Mouse (Mus musculus) erythroblast, adult 5-6 weeks (primary cell): ENCODE data around the gene Vgll4. TPM values are rescaled to one million over a fixed set of nuclear protein-coding genes. Genes with fewer than 3 reads are reported as not detected.

Source experiments
- ATAC-seq: replicated peaks from 2 replicates; pipeline ENCODE4 v1.8.0; 2016; ENCODE audit warnings: moderate number of reproducible peaks, mild to moderate bottlenecking, moderate TSS enrichment, inconsistent platforms; ENCODE audit not compliant: poor library complexity, low FRiP score, severe bottlenecking
- total RNA-seq, 2 experiments: library from RNA; stranded (forward) in 1 of 2; stranded (reverse) in 1 of 2; fragments of 150-400 nt in 1 of 2; fragments of 200-764, 138-1000 nt in 1 of 2; gene quantifications; 2 replicates each; pipeline versions ENCODE4 v1.2.3 to v1.2.4; 2015 to 2017; ENCODE audit warnings: low replicate concordance in 2 of 2

Vgll4 gene
- total RNA-seq, 2 experiments from 2014 or later, result 5.0 to 6.5 TPM

DNA sequence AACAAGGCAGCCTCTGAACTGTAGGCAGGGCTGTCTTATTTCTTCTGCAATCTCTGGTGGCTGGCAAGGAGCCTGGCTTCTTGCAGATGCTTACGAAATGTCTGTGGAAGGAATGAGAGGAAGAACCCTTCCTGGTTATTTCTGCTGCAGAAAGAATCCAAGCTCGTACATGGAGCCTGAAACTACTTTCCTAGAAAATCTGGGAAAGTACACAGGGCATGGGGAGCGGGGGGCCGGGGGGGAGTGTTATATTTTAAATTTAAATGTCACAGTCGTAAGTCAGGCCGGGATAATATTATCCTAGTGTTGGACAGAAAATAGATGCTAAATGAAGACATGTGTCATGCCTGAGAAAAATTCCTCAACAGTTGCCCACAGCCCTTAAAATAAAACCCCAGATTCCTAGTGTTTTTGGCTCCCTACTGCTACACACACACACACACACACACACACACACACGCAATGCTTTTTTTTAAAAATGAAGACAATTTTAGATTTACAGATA is 7.2 kb upstream of the Vgll4 start:
- no peak for ATAC-seq

DNA sequence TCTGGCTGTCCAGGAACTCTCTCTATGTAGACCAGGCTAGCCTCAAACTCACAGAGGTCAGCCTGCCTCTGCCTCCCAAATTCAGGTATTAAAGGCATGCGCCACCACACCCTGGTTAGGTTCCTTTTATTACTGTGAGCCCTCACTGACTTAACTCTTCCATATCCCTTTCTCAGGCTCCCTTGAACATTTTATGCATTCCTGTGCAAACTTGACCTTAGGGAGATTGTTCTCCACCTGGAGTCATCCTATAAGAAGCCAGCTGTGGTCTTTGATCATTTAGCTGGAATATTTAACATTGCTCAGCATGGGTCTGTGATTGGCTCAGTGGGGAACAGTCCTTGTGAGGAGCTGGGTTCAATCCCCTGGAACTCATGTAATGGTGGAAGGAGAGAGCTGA is 4.5 kb upstream of the Vgll4 start:
- no peak for ATAC-seq

DNA sequence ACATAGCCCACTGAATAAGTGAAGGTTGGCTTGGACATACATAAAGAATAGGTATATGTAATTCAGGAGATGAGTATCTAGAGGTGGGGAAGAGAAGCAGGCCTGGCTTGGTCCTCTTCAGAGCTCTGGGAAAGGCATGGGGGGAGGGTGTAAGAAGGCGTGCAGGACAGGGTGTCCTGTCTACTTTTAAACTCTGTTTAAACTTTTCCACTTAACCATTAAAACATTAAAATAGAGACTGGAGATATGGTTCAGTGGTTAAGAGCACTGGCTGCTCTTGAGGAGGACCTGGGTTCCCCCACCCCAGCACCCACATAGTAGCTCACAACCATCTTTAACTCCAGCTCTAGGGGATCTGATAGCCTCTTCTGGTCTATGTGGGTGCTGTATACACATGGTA is 3.2 kb upstream of the Vgll4 start:
- no peak for ATAC-seq

DNA sequence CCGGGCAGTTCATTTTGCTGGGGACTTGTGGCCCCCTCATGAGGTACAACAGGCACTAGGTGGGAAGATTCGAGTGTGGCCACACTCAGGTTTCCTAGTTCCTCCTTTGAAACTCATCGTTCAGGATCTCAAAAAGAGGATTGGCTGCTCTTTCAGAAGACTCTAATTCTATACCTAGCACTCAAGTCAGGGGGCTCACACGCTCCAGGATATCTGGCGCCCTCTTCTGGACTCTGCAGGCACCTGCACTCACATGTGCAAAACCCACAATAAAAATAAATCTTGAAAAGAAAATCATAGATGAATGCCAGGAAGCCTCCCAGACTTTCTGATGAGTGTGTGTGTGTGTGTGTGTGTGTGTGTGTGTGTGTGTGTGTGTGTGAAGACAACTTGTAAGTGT is 1.1 kb upstream of the Vgll4 start:
- ATAC-seq, result no peak

GRCm38 (mm10) chr6:114970386-114970785 is 592 bp upstream of the Vgll4 start:
- ATAC-seq, result no peak

- ATAC-seq, result no peak
These were observed 1.2 kb downstream of the Vgll4 start for GRCm38 (mm10) chr6:114968361-114969212.

GRCm38 (mm10) chr6:114967623-114968022 is 2.2 kb downstream of the Vgll4 start:
- no peak for ATAC-seq

- no peak for ATAC-seq
These were observed 3.2 kb downstream of the Vgll4 start for GRCm38 (mm10) chr6:114966396-114967154.

- ATAC-seq, result no peak
These were observed 4.0 kb downstream of the Vgll4 start for GRCm38 (mm10) chr6:114965802-114966201.

- ATAC-seq, result no peak
These were observed 4.4 kb downstream of the Vgll4 start for GRCm38 (mm10) chr6:114965396-114965795.

- no peak for ATAC-seq
These were observed 5.6 kb downstream of the Vgll4 start for GRCm38 (mm10) chr6:114964235-114964634.

DNA sequence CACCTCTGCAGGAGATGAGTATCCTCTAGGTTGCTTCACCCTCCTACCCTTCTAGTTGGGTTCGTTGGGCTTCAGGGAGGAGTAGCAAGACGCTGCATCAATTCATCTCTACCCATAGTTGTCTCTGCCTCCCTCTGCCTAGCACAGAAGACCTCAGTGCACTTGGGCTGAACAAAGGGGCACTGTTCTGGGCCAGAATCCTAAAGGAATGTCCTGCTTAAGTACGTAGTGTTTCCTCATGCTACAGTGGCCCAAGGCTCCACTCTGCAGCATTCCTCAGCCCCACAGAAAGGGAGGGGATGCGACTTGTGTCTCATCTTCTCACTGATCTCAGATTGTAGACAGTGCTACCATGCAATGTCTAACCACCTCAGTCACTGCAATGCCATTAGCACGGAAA is 6.2 kb downstream of the Vgll4 start:
- ATAC-seq, result no peak

DNA sequence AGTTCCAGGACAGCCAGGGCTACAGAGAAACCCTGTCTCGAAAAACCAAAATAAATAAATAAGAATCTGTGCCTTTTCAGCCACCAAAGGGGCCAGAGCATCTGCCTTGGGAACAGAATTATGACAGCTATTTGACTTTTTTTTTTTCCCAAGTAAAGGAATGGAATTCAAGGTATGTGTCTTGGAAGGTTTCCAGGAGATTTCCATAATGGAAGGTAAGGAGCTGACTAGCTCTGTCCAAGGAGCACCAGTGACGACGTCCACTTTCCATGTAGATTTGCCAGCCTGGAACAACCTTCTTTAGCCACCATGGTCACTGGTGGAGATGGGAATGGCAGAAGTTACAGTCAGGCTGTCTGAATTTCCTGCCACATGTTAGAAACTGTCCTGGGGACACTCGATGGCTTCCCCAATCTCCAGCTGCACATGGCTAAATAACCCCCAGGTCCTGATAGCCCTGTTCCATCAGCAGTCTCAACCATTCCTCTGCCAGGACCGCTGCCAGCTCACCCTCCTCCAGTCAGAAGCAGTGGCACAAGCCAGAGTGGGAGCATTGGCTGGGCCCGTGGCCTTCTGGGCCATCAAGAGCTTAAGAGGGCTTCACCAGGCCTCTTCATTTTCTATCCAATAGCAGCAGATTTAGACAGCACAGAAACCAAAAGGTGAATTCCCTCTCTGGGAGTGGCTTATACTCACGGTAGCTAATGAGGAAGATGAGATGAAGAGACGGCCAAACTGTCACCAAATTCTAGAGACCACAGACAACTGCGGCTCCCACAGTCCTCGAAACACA is 8.3 kb downstream of the Vgll4 start:
- ATAC-seq, result no peak

DNA sequence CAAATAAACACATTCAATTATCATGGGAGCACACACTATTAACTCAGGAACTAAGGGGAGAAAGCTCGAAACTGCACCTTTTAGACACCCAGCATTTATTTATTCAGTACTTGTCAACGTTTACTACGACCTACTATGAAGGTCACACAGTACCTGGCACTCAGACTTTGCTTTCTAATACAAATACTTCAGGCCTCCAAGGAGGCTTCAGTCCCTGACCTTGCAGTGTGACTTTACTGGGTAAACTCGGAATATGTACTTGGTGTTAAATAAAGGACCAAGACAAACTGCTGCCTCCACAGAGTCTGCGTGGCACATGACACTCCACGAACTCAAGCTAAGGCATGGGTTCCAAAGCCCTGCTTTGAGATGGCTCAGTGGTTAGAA is 10.8 kb downstream of the Vgll4 start:
- no peak for ATAC-seq

DNA sequence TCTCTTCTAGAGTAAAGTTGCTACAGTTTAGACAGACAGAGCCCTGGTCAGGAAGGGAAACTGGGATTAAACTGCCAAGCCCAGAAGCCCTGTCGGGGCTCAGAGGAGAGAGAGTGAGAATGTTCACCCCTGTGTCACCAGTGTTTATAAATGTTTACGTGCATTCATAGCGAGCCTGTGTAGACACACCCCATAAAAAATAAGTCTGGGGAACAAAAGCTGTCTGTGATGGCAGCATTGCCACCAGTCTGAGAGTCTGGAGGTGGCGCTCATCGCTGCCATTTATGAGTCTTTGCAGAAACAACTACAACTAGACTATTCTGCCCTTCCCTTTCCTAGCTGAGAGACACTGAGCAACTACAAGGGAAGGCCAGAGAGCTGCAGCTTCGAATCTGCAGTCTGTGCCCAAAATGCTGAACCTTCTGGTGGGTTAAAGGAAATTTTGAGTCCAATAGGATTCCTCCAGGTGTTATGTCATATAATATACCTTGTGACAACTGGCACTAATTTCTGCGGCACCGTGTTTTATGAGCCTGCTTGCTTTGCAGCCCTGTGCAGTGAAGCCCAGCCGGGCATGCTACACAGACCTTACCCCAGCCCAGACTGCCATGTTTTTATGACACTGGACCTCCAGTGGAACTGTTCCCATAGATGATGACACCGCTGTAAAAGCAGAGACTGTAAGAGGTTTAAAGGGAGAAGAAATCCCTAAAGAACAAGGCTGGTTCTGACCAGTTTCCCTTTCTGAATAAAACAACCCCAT is 11.4 kb downstream of the Vgll4 start:
- ATAC-seq, result no peak

DNA sequence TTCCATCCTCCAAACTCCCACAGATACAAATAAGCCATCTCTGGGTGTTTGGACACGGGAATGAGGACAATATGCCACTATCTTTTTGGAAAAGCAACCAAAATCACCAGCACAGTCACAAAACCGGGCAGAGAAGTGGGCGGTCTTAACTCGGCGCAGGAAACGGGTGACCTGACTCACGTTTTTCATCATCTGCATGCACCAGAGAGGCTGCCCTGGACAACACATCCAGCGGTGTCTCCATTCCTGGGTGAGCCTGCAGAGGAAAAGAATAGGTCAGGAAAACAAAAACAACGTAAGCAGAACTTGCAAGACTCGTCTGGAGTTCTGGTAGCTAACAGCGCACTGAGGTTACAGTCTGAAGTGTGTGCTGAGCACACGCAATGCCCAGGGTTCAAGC is 12.0 kb downstream of the Vgll4 start:
- no peak for ATAC-seq

DNA sequence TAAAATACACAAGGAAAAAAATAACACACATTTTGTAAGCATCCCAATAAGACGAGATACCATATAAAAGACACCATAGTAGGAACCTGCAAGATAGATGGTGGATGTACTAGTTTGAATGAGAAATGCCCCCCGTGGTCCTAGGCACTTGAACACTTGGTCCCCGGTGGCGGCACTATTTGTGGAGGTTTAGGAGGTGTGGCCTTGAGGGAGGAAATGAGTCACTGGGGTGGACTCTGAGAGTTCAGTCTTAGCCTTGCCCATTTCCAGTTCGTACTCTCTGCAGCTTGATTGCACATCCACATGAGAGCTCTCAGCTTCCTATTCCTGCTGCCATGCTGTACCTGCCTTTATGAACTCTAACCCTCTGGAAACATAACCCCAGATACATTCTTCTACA is 15.3 kb downstream of the Vgll4 start:
- ATAC-seq, result no peak

DNA sequence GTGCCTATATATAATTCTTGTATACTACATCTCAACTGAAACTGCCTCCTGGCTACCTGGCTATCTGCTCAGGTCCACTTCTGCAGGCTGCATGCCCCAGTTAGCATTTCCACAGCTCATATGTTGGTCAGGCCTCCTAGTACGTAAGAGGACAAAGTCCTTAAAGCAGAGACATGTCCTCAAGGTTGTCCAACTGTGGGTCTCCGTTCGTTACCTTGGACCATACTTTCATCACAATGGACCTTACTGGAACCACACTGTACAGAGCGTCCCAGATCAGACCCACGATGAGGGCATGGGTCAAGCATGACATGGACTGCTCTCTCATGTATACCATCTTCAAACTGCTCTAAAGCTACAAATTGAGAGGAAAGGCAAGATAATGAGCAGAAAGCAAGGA is 16.2 kb downstream of the Vgll4 start:
- ATAC-seq, result no peak

- no peak for ATAC-seq
These were observed 17.4 kb downstream of the Vgll4 start for GRCm38 (mm10) chr6:114952356-114952755.
